Mouse (Mus musculus) layer of hippocampus, adult 11-12 months (tissue): ENCODE measurements around the gene Agl.
A peak's percentile ranks its signal among the peaks of the same experiment; 100 is the strongest.
"Not testable (repeated sequence)": the region's sequence is repeated elsewhere in the genome, so short reads cannot be mapped to it uniquely, and the experiment has no call there.

Source experiments
- DNase-seq: peaks from one replicate; pipeline ENCODE4 v3.0.0; 2022; ENCODE audit warnings: low spot score

Gene Agl

GRCm38 (mm10) chr3:116816674-116817215, 8.8 kb upstream of the Agl start:
- no peak for DNase-seq

GRCm38 (mm10) chr3:116815916-116816315, 8.0 kb upstream of the Agl start:
- DNase-seq: no peak

GRCm38 (mm10) chr3:116815305-116815797, 7.4 kb upstream of the Agl start:
- no peak for DNase-seq

- no peak for DNase-seq
These were observed 5.0 kb upstream of the Agl start for GRCm38 (mm10) chr3:116812946-116813345.

- DNase-seq: not testable (repeated sequence)
These were observed 2.4 kb upstream of the Agl start for GRCm38 (mm10) chr3:116810351-116810750.

GRCm38 (mm10) chr3:116809221-116809620, 1.3 kb upstream of the Agl start:
- DNase-seq: no peak

GRCm38 (mm10) chr3:116808507-116809217, 696 bp upstream of the Agl start:
- peak; percentile 17 for DNase-seq

- no peak for DNase-seq
These were observed 2.1 kb downstream of the Agl start for GRCm38 (mm10) chr3:116805866-116806265.

- no peak for DNase-seq
These were observed 3.1 kb downstream of the Agl start for GRCm38 (mm10) chr3:116804746-116805285.

- no peak for DNase-seq
These were observed 6.2 kb downstream of the Agl start for GRCm38 (mm10) chr3:116801755-116802154.

GRCm38 (mm10) chr3:116798821-116799510, 9.0 kb downstream of the Agl start:
- no peak for DNase-seq

GRCm38 (mm10) chr3:116788851-116789250, 19.1 kb downstream of the Agl start:
- DNase-seq: no peak

- no peak for DNase-seq
These were observed 21.4 kb downstream of the Agl start for GRCm38 (mm10) chr3:116786543-116786942.

GRCm38 (mm10) chr3:116785820-116786219, 22.1 kb downstream of the Agl start:
- DNase-seq: no peak

- DNase-seq: no peak
These were observed 23.2 kb downstream of the Agl start for GRCm38 (mm10) chr3:116784811-116785210.

- DNase-seq: no peak
These were observed 23.7 kb downstream of the Agl start for GRCm38 (mm10) chr3:116784290-116784689.

- DNase-seq: no peak
These were observed 31.0 kb downstream of the Agl start for GRCm38 (mm10) chr3:116776961-116777360.

GRCm38 (mm10) chr3:116773836-116774235, 34.1 kb downstream of the Agl start:
- no peak for DNase-seq

GRCm38 (mm10) chr3:116771597-116771996, 36.4 kb downstream of the Agl start:
- DNase-seq: peak; percentile 24

GRCm38 (mm10) chr3:116766963-116767362, 41.0 kb downstream of the Agl start:
- DNase-seq: not testable (repeated sequence)

GRCm38 (mm10) chr3:116752818-116753217, 55.1 kb downstream of the Agl start:
- DNase-seq: peak; percentile 22

GRCm38 (mm10) chr3:116751191-116751860, 56.6 kb downstream of the Agl start:
- DNase-seq: peak; percentile 54
